27 mouse cellular contexts compared by ENCODE assay signal in genomic region chr1:191089355-191089754, GRCm38 (mm10). TPM values are rescaled to one million over a fixed set of nuclear protein-coding genes. Genes with fewer than 3 reads are reported as not detected.
"Had no signal": no experiment of that assay in that cellular context is flagged by ENCODE, and none has a peak within 500 bp of the region (broad histone marks: within the 10 kb centered on the region; RNA-seq: fewer than 3 reads in every experiment).

No protein-coding gene starts in this region.

- H3K4me3 ChIP-seq: midbrain, embryonic 10.5 days; midbrain, embryonic 13.5 days; myocyte; neural tube, embryonic 13.5 days; neural tube, embryonic 15.5 days; stomach, embryonic 15.5 days had no signal

- H3K27me3 ChIP-seq: midbrain, embryonic 13.5 days; neural tube, embryonic 13.5 days; neural tube, embryonic 15.5 days; stomach, embryonic 15.5 days had no signal

- H3K4me2 ChIP-seq: lung, embryonic 14.5 days; midbrain, embryonic 13.5 days; neural tube, embryonic 13.5 days; neural tube, embryonic 15.5 days; stomach, embryonic 15.5 days had no signal

- ATAC-seq: midbrain, embryonic 13.5 days; midbrain, embryonic 16.5 days had no signal

- H3K27ac ChIP-seq: midbrain, embryonic 10.5 days; midbrain, embryonic 13.5 days; neural tube, embryonic 13.5 days; neural tube, embryonic 15.5 days; stomach, embryonic 15.5 days; stomach, postnatal 0 days had no signal

- H3K9me3 ChIP-seq: midbrain, embryonic 10.5 days; midbrain, embryonic 13.5 days; neural tube, embryonic 13.5 days; neural tube, embryonic 15.5 days; stomach, embryonic 15.5 days had no signal

- H3K4me1 ChIP-seq: midbrain, embryonic 10.5 days; midbrain, embryonic 13.5 days; neural tube, embryonic 13.5 days; neural tube, embryonic 15.5 days; stomach, embryonic 15.5 days had no signal

- H3K9ac ChIP-seq: lung, embryonic 14.5 days; midbrain, embryonic 13.5 days; neural tube, embryonic 13.5 days; neural tube, embryonic 15.5 days; stomach, embryonic 15.5 days had no signal

- DNase-seq: lung, adult 18-20 months; lung, embryonic 14.5 days; lung, postnatal 10 days; lung, postnatal 4 days; retina, postnatal 1 day; right cerebral cortex, adult 18-20 months; right cerebral cortex, postnatal 25 days; right cerebral cortex, postnatal 4 days; spleen, adult 18-20 months; thymus, adult 2 months; thymus, postnatal 25 days; thymus, postnatal 4 days had no signal

- H3K36me3 ChIP-seq: midbrain, embryonic 13.5 days; neural tube, embryonic 13.5 days; neural tube, embryonic 15.5 days; stomach, embryonic 15.5 days had no signal

RNA-seq across cellular contexts. Expression of gene Batf3, which starts 8.3 kb away (rescaled TPM):
- total RNA-seq: megakaryocyte-erythroid progenitor cell, adult 5-6 weeks had no signal

RNA-seq across cellular contexts. Expression of gene Spata45, which starts 52.9 kb away (rescaled TPM):
- total RNA-seq: megakaryocyte, adult 5-6 weeks; megakaryocyte-erythroid progenitor cell, adult 5-6 weeks had no signal
- polyA plus RNA-seq: liver, embryonic 16.5 days; lung, embryonic 14.5 days; lung, embryonic 16.5 days; midbrain, embryonic 10.5 days; midbrain, embryonic 13.5 days; midbrain, embryonic 16.5 days; myocyte; neural tube, embryonic 11.5 days; neural tube, embryonic 13.5 days; neural tube, embryonic 15.5 days; small intestine, adult 2 months; stomach, embryonic 15.5 days; stomach, postnatal 0 days; thymus, adult 2 months; urinary bladder, adult 2 months had no signal
